Mouse (Mus musculus) Muller cell, postnatal 12 days (primary cell): ENCODE results near the gene Cstad.

Experiments used
- DNase-seq: peaks from one replicate; pipeline ENCODE4 v3.0.0-alpha.2; 2015; ENCODE audit errors: inconsistent ontology term

Cstad gene

GRCm38 (mm10) chr2:30628374-30628773 lies 33.5 kb downstream of the Cstad start:
- DNase-seq, result no peak

DNA sequence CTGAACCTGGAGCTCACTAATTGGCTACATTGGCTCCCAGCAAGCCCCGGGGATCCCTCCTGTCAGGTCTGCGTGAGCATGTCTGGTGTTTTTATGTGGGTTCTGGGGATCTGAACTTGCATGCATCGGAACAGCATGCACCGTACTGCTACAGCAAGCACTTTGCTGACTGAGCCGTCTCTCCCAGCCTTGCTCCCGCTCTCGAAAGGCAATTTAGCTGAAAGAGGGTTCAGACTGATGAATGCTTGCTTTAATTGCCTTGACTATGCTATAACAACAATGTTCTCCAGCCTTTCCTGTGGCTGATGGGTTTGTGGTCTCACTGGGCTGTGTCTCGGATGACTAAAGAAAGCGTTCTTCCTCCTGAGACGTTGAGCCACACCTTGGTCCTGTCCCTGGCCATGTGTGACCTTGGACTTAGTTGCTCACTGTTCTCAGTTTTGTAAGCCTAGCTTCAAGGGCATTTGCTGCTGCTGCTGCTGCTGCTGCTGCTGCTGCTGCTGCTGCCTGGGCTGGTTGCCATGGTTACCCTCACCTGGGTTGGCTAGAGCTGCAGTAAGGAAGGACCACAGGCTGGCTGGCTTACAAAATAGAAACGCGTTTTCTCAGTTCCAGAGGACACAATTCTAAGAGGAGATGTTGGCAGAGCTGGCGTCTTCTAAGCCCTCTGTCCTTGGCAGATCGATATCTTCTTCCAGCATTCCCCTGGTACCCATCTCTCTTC lies 34.4 kb downstream of the Cstad start:
- DNase-seq, result no peak

GRCm38 (mm10) chr2:30629860-30630259 lies 35.0 kb downstream of the Cstad start:
- DNase-seq, result no peak

- DNase-seq, result no peak
Observed at GRCm38 (mm10) chr2:30636266-30636671, 41.4 kb downstream of the Cstad start.

GRCm38 (mm10) chr2:30637991-30638390 lies 43.2 kb downstream of the Cstad start:
- DNase-seq, result no peak

DNA sequence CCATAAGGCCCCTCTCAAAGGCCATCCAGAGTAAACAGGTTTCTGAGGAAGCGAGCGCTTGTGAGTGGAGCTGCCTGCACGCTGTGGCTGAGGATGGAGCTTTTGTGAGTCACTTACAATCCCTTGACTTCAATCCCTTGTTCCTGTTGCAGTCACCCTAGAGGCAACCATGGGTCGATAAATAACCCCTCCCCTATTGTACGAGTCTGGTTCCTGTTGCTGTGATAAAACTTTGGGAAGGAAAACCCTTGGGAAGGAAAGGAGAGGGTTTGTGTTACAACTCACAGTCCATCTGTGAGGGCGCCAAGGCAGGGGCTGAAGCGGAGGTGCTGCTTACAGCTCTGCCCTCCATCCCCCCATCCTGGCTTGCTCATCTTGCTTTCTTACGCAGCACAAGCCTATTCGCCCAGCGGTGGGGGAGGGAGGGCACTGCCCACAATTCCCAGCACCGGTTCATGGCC lies 45.2 kb downstream of the Cstad start:
- DNase-seq, result peak; percentile 36

- no peak for DNase-seq
Observed at GRCm38 (mm10) chr2:30642810-30643209, 48.0 kb downstream of the Cstad start.

DNA sequence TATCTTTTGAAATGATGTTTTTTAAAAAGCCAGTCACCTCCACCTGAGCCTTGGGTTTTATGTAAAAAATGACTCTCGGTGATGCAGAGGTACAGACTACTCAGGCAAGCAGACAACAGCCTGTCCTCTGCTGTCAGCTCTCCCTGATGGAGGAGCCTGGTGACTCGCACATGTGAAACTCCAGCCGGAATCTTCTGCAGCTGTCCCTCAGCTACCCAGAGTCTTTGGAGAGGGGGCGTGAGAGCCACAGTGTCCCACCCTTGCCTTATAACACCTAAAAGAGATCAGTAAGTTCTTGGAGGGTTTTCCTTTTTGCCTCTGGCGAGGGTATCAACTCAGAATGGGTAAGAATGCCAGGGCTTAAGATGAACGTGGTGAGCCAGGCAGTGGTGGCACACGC lies 48.6 kb downstream of the Cstad start:
- no peak for DNase-seq

DNA sequence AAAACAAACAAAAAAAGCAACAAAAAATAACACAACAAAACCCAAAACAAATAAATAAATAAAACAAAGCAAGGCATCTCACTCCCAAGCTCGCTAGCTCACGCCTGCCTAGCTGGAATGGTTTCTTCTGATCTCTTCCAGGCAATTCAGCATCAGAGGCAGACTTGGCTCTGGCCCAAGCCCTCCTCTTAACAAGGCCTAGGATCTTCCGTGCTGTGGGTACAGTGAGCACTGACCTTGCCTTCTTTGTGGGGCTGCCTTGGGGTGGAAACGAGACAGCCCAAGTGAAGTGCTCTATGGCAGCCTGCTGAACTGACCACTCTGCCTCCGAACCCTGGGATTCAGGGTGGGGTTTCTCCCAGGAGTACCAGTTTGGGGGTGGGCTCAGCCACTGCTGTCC lies 52.0 kb downstream of the Cstad start:
- peak; percentile 55 for DNase-seq

GRCm38 (mm10) chr2:30647303-30647881 lies 52.6 kb downstream of the Cstad start:
- peak; percentile 61 for DNase-seq

DNA sequence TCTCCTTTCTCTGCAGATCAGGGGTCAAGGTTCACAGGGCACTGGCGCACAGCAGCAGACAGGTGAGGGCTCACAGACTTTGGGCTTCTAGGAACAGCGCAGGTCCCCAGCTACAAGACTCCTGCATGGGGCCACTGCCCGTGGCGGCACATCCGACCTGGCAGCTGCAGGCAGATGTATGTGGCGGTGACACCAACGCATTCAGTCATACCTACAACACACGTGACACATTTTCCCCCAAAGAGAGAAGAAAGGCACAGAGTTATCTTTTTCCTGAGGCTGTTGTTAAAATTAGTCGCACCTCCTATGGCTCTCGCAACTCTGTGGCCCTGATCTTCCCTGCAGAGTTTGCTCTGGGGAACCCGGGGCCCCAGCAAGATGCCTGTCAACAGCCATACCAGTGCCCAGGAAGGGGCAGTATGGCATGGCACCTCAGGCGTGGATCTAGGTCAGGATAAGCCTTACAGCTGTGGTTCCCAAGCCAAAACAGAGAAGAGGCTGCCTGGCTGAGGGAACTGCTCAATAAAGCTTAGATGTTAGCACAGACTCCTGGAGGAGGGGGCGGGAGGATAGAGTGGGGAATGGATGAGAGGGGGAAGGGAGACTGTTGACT lies 53.1 kb downstream of the Cstad start:
- no peak for DNase-seq

- DNase-seq, result peak; percentile 39
Observed at GRCm38 (mm10) chr2:30650249-30650648, 55.4 kb downstream of the Cstad start.

DNA sequence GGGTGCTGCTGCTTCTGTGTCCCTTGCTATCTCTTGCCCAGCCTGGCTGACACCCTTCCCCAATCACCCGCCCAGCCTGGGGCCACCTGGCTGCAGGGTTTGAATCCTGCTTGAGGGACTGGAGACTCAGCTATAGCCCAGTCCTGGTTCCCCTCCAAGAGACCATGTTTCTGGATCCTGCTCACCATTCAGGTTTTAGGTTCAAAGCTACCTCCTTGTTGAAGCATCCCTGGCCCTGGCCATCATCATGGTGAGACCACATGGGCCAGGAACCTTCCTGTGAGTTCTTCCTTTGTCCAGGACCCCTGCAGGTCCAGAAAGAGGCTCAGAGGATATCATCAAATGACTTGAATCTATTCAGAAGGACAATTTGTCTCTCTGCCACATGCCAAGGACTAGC lies 57.0 kb downstream of the Cstad start:
- no peak for DNase-seq

- peak; percentile 26 for DNase-seq
Observed at GRCm38 (mm10) chr2:30652581-30653037, 57.8 kb downstream of the Cstad start.

DNA sequence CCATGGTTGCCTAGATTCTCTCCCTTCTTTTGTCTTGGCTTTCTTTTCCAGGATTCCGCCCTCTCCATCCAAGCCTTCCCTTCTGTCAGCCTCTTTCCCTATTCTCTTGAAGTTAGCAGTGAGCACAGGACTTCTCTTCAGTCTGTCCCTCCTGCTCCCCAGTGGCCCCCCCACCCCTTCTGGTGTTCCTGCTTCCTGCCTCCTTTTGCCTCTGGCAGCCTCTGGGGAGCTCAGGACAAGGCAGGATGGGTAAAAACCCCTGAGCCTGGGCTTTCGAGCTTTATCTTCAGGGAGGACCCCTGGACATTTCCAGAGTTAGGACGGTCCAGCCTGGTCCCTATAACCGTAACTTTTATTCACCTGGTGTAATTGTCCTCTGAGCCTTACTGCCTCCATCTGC lies 58.2 kb downstream of the Cstad start:
- DNase-seq, result no peak

GRCm38 (mm10) chr2:30654158-30654557 lies 59.3 kb downstream of the Cstad start:
- DNase-seq, result no peak

DNA sequence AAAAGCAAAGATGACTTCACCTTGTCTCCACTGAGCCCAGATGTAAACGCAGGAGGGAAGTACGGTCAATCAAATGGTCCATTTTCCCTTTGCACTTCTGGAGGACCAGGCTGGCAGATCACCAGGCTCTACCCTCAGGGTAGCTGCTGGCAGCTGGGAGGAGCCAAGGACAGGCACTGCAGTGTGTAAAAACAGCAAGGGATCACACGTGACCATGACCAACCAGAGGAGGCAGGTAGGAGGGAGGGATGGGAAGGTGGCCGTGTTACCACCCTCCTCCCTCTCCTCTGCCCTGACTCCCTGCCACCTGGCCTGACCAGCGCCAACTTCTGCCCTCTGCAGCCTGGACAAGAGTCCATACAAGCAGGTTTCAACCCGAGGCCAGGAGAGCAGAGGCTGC lies 59.7 kb downstream of the Cstad start:
- no peak for DNase-seq

DNA sequence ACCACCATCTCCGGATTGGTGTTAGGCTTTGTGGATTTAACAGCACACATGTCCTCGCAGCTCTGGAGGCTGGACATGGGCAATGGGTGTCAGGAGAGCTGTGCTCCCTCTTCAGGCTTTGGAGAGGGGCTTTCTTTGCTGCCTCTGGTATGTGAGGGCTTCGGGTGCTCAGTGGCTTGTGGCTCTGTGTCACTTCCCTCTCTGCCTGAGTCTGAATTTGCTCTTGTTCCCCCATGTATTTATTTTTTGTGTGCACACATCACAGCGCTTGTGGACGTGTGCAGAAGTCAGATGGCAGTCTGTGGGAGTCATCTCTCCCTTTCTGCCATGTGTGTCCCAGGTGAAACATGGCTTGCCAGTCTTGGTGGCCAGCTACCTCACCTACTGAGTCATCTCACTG lies 60.9 kb downstream of the Cstad start:
- DNase-seq, result no peak

- no peak for DNase-seq
Observed at GRCm38 (mm10) chr2:30656711-30657555, 62.1 kb downstream of the Cstad start.

- peak; percentile 83 for DNase-seq
Observed at GRCm38 (mm10) chr2:30657674-30658479, 63.0 kb downstream of the Cstad start.

GRCm38 (mm10) chr2:30658480-30658843 lies 63.6 kb downstream of the Cstad start:
- DNase-seq, result peak; percentile 98
